Mouse (Mus musculus): ENCODE results near the gene Cysrt1.

Gene Cysrt1

GRCm38 (mm10) chr2:25236614-25237013 lies 5.6 kb downstream of the Cysrt1 start, which contains the start of gene Rnf224:
TSS of gene Rnf224 (minus strand) at chr2:25236787.
- no peak for DNase-seq (ENCODE audit: extremely low spot score)

GRCm38 (mm10) chr2:25234551-25235220 lies 7.6 kb downstream of the Cysrt1 start:
- DNase-seq (ENCODE audit: extremely low spot score): no peak

GRCm38 (mm10) chr2:25234050-25234449 lies 8.2 kb downstream of the Cysrt1 start, which contains the start of gene Slc34a3:
TSS of gene Slc34a3 (minus strand) at chr2:25234364.
- DNase-seq (ENCODE audit: extremely low spot score): no peak

- DNase-seq (ENCODE audit: extremely low spot score): no peak
These were observed 8.8 kb downstream of the Cysrt1 start for GRCm38 (mm10) chr2:25233421-25233820.

GRCm38 (mm10) chr2:25231038-25231437 lies 11.2 kb downstream of the Cysrt1 start:
- no peak for DNase-seq (ENCODE audit: extremely low spot score)

GRCm38 (mm10) chr2:25230581-25230980 lies 11.7 kb downstream of the Cysrt1 start:
- DNase-seq (ENCODE audit: extremely low spot score): no peak

- DNase-seq (ENCODE audit: extremely low spot score): no peak
These were observed 12.7 kb downstream of the Cysrt1 start for GRCm38 (mm10) chr2:25229582-25229981.

GRCm38 (mm10) chr2:25228995-25229530 lies 13.2 kb downstream of the Cysrt1 start:
- no peak for DNase-seq (ENCODE audit: extremely low spot score)

GRCm38 (mm10) chr2:25228431-25228889 lies 13.8 kb downstream of the Cysrt1 start:
- peak; percentile 86 for DNase-seq (ENCODE audit: extremely low spot score)

- DNase-seq (ENCODE audit: extremely low spot score): no peak
These were observed 14.8 kb downstream of the Cysrt1 start for GRCm38 (mm10) chr2:25227406-25227805.

GRCm38 (mm10) chr2:25226864-25227263 lies 15.4 kb downstream of the Cysrt1 start:
- no peak for DNase-seq (ENCODE audit: extremely low spot score)

GRCm38 (mm10) chr2:25225811-25226379 lies 16.4 kb downstream of the Cysrt1 start:
- no peak for DNase-seq (ENCODE audit: extremely low spot score)

GRCm38 (mm10) chr2:25224766-25225752 lies 17.2 kb downstream of the Cysrt1 start:
- DNase-seq (ENCODE audit: extremely low spot score): peak; percentile 97

- no peak for DNase-seq (ENCODE audit: extremely low spot score)
These were observed 17.8 kb downstream of the Cysrt1 start, which contains the start of gene Tubb4b for GRCm38 (mm10) chr2:25224492-25224765. TSS of gene Tubb4b (minus strand) at chr2:25224702.

- no peak for DNase-seq (ENCODE audit: extremely low spot score)
These were observed 18.4 kb downstream of the Cysrt1 start for GRCm38 (mm10) chr2:25223681-25224491.

GRCm38 (mm10) chr2:25221331-25221772 lies 20.9 kb downstream of the Cysrt1 start:
- no peak for DNase-seq (ENCODE audit: extremely low spot score)

- no peak for DNase-seq (ENCODE audit: extremely low spot score)
These were observed 23.8 kb downstream of the Cysrt1 start, which contains the start of gene Fam166a for GRCm38 (mm10) chr2:25218445-25218844. TSS of gene Fam166a (plus strand) at chr2:25218745.

GRCm38 (mm10) chr2:25217666-25218065 lies 24.6 kb downstream of the Cysrt1 start:
- DNase-seq (ENCODE audit: extremely low spot score): no peak

GRCm38 (mm10) chr2:25214444-25214843 lies 27.8 kb downstream of the Cysrt1 start, which contains the start of gene Stpg3:
TSS of gene Stpg3 (minus strand) at chr2:25214637.
- no peak for DNase-seq (ENCODE audit: extremely low spot score)

- DNase-seq (ENCODE audit: extremely low spot score): no peak
These were observed 28.9 kb downstream of the Cysrt1 start for GRCm38 (mm10) chr2:25213266-25213865.

Measured in embryo, embryonic 9.5 days (tissue).